Mouse (Mus musculus) adrenal gland, adult 2 months (tissue): ENCODE data around the gene Nrxn3. TPM values are rescaled to one million over a fixed set of nuclear protein-coding genes. Genes with fewer than 3 reads are reported as not detected.

Experiments
- DNase-seq: peaks from one replicate; pipeline ENCODE4 v3.0.0; 2021
- polyA plus RNA-seq: library from polyadenylated mRNA; depleted of rRNA; stranded (reverse); fragments of >200 nt; gene quantifications from 2 replicates; pipeline ENCODE4 v1.2.3, GENCODE M21; 2012
- total RNA-seq, 2 experiments: library from RNA; stranded (reverse); gene quantifications; 2 replicates each; pipeline ENCODE4 v1.2.3; 2021

Gene Nrxn3
- total and polyA plus RNA-seq, 3 experiments = 0.10 to 0.49 (median 0.18) TPM

GRCm38 (mm10) chr12:89953237-89953636, 1230.6 kb downstream of the Nrxn3 start:
- DNase-seq = no peak

- no peak for DNase-seq
These were observed 1231.0 kb downstream of the Nrxn3 start for GRCm38 (mm10) chr12:89953649-89954048.

GRCm38 (mm10) chr12:89954441-89955070, 1231.9 kb downstream of the Nrxn3 start:
- DNase-seq = no peak

GRCm38 (mm10) chr12:89963073-89963472, 1240.4 kb downstream of the Nrxn3 start:
- DNase-seq = no peak

- no peak for DNase-seq
These were observed 1254.0 kb downstream of the Nrxn3 start for GRCm38 (mm10) chr12:89976648-89977047.

- DNase-seq = no peak
These were observed 1254.8 kb downstream of the Nrxn3 start for GRCm38 (mm10) chr12:89977479-89977878.

- no peak for DNase-seq
These were observed 1256.5 kb downstream of the Nrxn3 start for GRCm38 (mm10) chr12:89979190-89979589.

- DNase-seq = no peak
These were observed 1259.8 kb downstream of the Nrxn3 start for GRCm38 (mm10) chr12:89982445-89982844.

GRCm38 (mm10) chr12:89983399-89983798, 1260.7 kb downstream of the Nrxn3 start:
- no peak for DNase-seq

- DNase-seq = no peak
These were observed 1263.5 kb downstream of the Nrxn3 start for GRCm38 (mm10) chr12:89986219-89986618.

GRCm38 (mm10) chr12:89993273-89993672, 1270.6 kb downstream of the Nrxn3 start:
- no peak for DNase-seq

- DNase-seq = no peak
These were observed 1272.7 kb downstream of the Nrxn3 start for GRCm38 (mm10) chr12:89995392-89995791.

GRCm38 (mm10) chr12:90010280-90010679, 1287.6 kb downstream of the Nrxn3 start:
- no peak for DNase-seq

GRCm38 (mm10) chr12:90013958-90014357, 1291.3 kb downstream of the Nrxn3 start:
- no peak for DNase-seq

GRCm38 (mm10) chr12:90027023-90027422, 1304.3 kb downstream of the Nrxn3 start:
- DNase-seq = peak; percentile 2

GRCm38 (mm10) chr12:90041038-90041437, 1318.4 kb downstream of the Nrxn3 start:
- no peak for DNase-seq

- DNase-seq = no peak
These were observed 1333.6 kb downstream of the Nrxn3 start for GRCm38 (mm10) chr12:90056256-90056655.

GRCm38 (mm10) chr12:90059786-90060185, 1337.1 kb downstream of the Nrxn3 start:
- DNase-seq = no peak

GRCm38 (mm10) chr12:90061312-90061711, 1338.6 kb downstream of the Nrxn3 start:
- DNase-seq = no peak

- no peak for DNase-seq
These were observed 1339.5 kb downstream of the Nrxn3 start for GRCm38 (mm10) chr12:90062219-90062618.

GRCm38 (mm10) chr12:90063443-90063842, 1340.8 kb downstream of the Nrxn3 start:
- DNase-seq = no peak

- no peak for DNase-seq
These were observed 1363.2 kb downstream of the Nrxn3 start for GRCm38 (mm10) chr12:90085862-90086261.

- DNase-seq = no peak
These were observed 1373.1 kb downstream of the Nrxn3 start for GRCm38 (mm10) chr12:90095754-90096153.

- no peak for DNase-seq
These were observed 1390.7 kb downstream of the Nrxn3 start for GRCm38 (mm10) chr12:90113351-90113791.
